In genomic region chr17:6695712-6696111, GRCm38 (mm10) we compare ENCODE assay signal across 7 mouse cellular contexts. TPM values are rescaled to one million over a fixed set of nuclear protein-coding genes. Genes with fewer than 3 reads are reported as not detected.
DNase-seq lines count a peak whose midpoint lies in the region; ATAC-seq and TF ChIP-seq lines count a peak whose summit lies in the region.
"Not testable (repeated sequence)": the region's sequence is repeated elsewhere in the genome, so short reads cannot be mapped to it uniquely, and the experiment has no call there.
"Had no signal": no experiment of that assay in that cellular context is flagged by ENCODE, and none has a peak within 500 bp of the region (broad histone marks: within the 10 kb centered on the region; RNA-seq: fewer than 3 reads in every experiment).

No protein-coding gene starts in this region.

- ATAC-seq in forebrain, embryonic 11.5 days (replicated peaks; ENCODE audit: low FRiP score): not testable (repeated sequence)

- not testable (repeated sequence) for H3K79me2 ChIP-seq in MEL (ENCODE audit: control insufficient read depth, insufficient read depth, low read length, poor library complexity)

- peaks cover 0 to 13% of the 10 kb centered on the region in 2 experiments; a peak in 2 of 4 replicates for H3K4me1 ChIP-seq in MEL (ENCODE audit: control insufficient read depth in 1 of 2, insufficient read depth in 2 of 2, low read length in 2 of 2)
- not testable (repeated sequence) for H3K4me1 ChIP-seq in forebrain, embryonic 11.5 days (replicated peaks; ENCODE audit: control insufficient read depth, insufficient read depth, low read length)

- not testable (repeated sequence) for H3K27me3 ChIP-seq in MEL (ENCODE audit: control insufficient read depth in 1 of 2, insufficient read depth in 2 of 2, low read length in 2 of 2); forebrain, embryonic 11.5 days (ENCODE audit: control insufficient read depth, insufficient read depth, low read length)

- not testable (repeated sequence) for TF ChIP-seq RAD21 in MEL (IDR thresholded peaks at IDR 0.05; ENCODE audit: low read depth, low read length)

- 0 out of 4 replicates have a peak, but pooled peaks of 1 of the 2 experiments have one; percentile 24 for TF ChIP-seq EP300 in MEL (IDR thresholded peaks at IDR 0.05; ENCODE audit: low read depth in 1 of 2, low read length in 2 of 2)

- WGBS in forebrain, embryonic 11.5 days: 76% methylated on average over 9 of the region's 9 CpGs

- not testable (repeated sequence) for H3K4me2 ChIP-seq in forebrain, embryonic 11.5 days (ENCODE audit: low read depth, low read length, severe bottlenecking)

- H3K36me3 ChIP-seq in MEL (ENCODE audit: control insufficient read depth in 1 of 2, insufficient read depth in 2 of 2, low read length in 2 of 2); forebrain, embryonic 11.5 days (ENCODE audit: control insufficient read depth, insufficient read depth, low read length): not testable (repeated sequence)

- peak overlapping the region; percentile 21 to 25; a peak in 2 of 4 replicates for H3K4me3 ChIP-seq in MEL (ENCODE audit: control insufficient read depth in 1 of 2, insufficient read depth in 1 of 2, low read depth in 2 of 2, low read length in 2 of 2)
- not testable (repeated sequence) for H3K4me3 ChIP-seq in forebrain, embryonic 11.5 days (ENCODE audit: low read depth, low read length)

- TF ChIP-seq POLR2A in MEL (IDR thresholded peaks at IDR 0.05; ENCODE audit: control insufficient read depth in 1 of 2, insufficient read depth in 1 of 2, low read depth in 1 of 2, low read length in 2 of 2, poor library complexity in 1 of 2): not testable (repeated sequence)

- not testable (repeated sequence) for H3K9ac ChIP-seq in MEL (ENCODE audit: control insufficient read depth, low read depth, low read length, poor library complexity, severe bottlenecking); forebrain, embryonic 11.5 days (ENCODE audit: low read length)

- H3K27ac ChIP-seq in MEL (ENCODE audit: control insufficient read depth, low read depth, low read length): peak overlapping the region; percentile 45; the same call in 1 of the 2 replicates
- not testable (repeated sequence) for H3K27ac ChIP-seq in forebrain, embryonic 11.5 days (ENCODE audit: low read depth, low read length)

- DNase-seq in MEL (ENCODE audit: low read depth, low spot score) (peak; percentile 43), MEL-GATA-1-ER (ENCODE audit: extremely low read depth, low read depth) (peak; percentile 4)
- peak; percentile 37 for DNase-seq in forebrain, embryonic 11.5 days (ENCODE audit: low spot score)
- DNase-seq in heart, adult 11 months: peak; percentile 87

- TF ChIP-seq CTCF in MEL (IDR thresholded peaks at IDR 0.05 in 2 of 3, conservative IDR thresholded peaks at IDR 0.05 in 1 of 3; ENCODE audit: control insufficient read depth in 1 of 3, insufficient read depth in 1 of 3, low read depth in 2 of 3, low read length in 3 of 3, poor library complexity in 1 of 3, severe bottlenecking in 1 of 3): not testable (repeated sequence)

- not testable (repeated sequence) for H3K9me3 ChIP-seq in MEL (replicated peaks; ENCODE audit: insufficient read depth, low read length); forebrain, embryonic 11.5 days (ENCODE audit: control insufficient read depth, low read length)

TF ChIP-seq in MEL, 35 proteins besides CTCF, POLR2A, EP300 and RAD21:
- peak; percentile 45; the same call in 1 of the 2 replicates for TF ChIP-seq GATA1 (IDR thresholded peaks at IDR 0.05; ENCODE audit: low read depth, low read length)

RNA-seq across cellular contexts. Expression of gene Sytl3, which starts 36.8 kb away (rescaled TPM):
- total RNA-seq in MEL (2012; rRNA removed): not detected in 2 replicates
- not detected for polyA plus RNA-seq in MEL (2012; ENCODE audit: insufficient read depth in 1 of 2, insufficient read length in 2 of 2, low read depth in 1 of 2, low replicate concordance in 2 of 2, missing spikeins in 1 of 2)
- not detected in 2 replicates for polyA plus RNA-seq in forebrain, embryonic 11.5 days (2014; fragmentation: Nextera tagmentation; extraction: Ambion mirVana)
- polyA plus RNA-seq: adrenal gland, adult 2 months; G1E; Patski had no signal

RNA-seq across cellular contexts. Expression of gene Dynlt1f, which starts 40.0 kb away (rescaled TPM):
- 108 and 122 TPM in 2 replicates for total RNA-seq in MEL (2012; rRNA removed)
- polyA plus RNA-seq in MEL (2012; ENCODE audit: insufficient read depth in 1 of 2, insufficient read length in 2 of 2, low read depth in 1 of 2, low replicate concordance in 2 of 2, missing spikeins in 1 of 2): 100 to 1,000 TPM in 1 of 2 experiments, not detected in 1; 148 TPM
- polyA plus RNA-seq in forebrain, embryonic 11.5 days (2014; fragmentation: Nextera tagmentation; extraction: Ambion mirVana): 282 and 296 TPM in 2 replicates

Comparison
In these comparisons a context has a peak if more than half of its experiments do, and no peak if none do; other contexts are left out.
1. DNase-seq: peak in every context shown above with its lines; median percentile 87 in heart, adult 11 months; 43 in MEL; 37 in forebrain, embryonic 11.5 days; 4 in MEL-GATA-1-ER.